Mouse (Mus musculus): Measurements from ENCODE around the gene Tmem221. TPM values are rescaled to one million over a fixed set of nuclear protein-coding genes. Genes with fewer than 3 reads are reported as not detected.

The Tmem221 gene
- polyA plus RNA-seq (2014; fragmentation: Nextera tagmentation; extraction: Ambion mirVana), result 0.12 and 0.14 TPM in 2 replicates

GRCm38 (mm10) chr8:71558071-71558957 lies at the start of gene Tmem221:
TSS of gene Tmem221 (minus strand) at chr8:71558871.
- Histone ChIP-seq H3K4me1 (ENCODE audit: control insufficient read depth, insufficient read depth, low read length) (no peaks in the 10 kb centered on the region), H3K27ac (ENCODE audit: low read depth, low read length) (no peak within 1 kb of the TSS), H3K4me3 (ENCODE audit: low read depth, low read length) (peak within 1 kb of the TSS; percentile 19), H3K9me3 (ENCODE audit: control insufficient read depth, low read length) (no peaks in the 10 kb centered on the region), H3K27me3 (ENCODE audit: control insufficient read depth, insufficient read depth, low read length) (peaks cover 69% of the 10 kb centered on the region), H3K36me3 (ENCODE audit: control insufficient read depth, insufficient read depth, low read length) (no peaks in the 10 kb centered on the region), H3K9ac (ENCODE audit: low read length) (no peak within 1 kb of the TSS), H3K4me2 (peak within 1 kb of the TSS; percentile 41)
- peak; percentile 83 for DNase-seq (ENCODE audit: low spot score, missing footprints)
- WGBS, result 4% methylated on average over 70 of the region's 70 CpGs
- peak; percentile 6; the same call in 1 of the 2 replicates for ATAC-seq (ENCODE audit: low FRiP score)

GRCm38 (mm10) chr8:71604021-71604420 lies 45.4 kb upstream of the Tmem221 start:
- no peak for ATAC-seq (ENCODE audit: low FRiP score)
- 54% methylated on average over 7 of the region's 7 CpGs for WGBS
- no peak overlapping the region for H3K9ac ChIP-seq (ENCODE audit: low read length)
- no peak overlapping the region for H3K4me3 ChIP-seq (ENCODE audit: low read depth, low read length)
- H3K4me1 ChIP-seq (ENCODE audit: control insufficient read depth, insufficient read depth, low read length), result peaks cover 13% of the 10 kb centered on the region
- peaks cover 34% of the 10 kb centered on the region for H3K27me3 ChIP-seq (ENCODE audit: control insufficient read depth, insufficient read depth, low read length)
- H3K27ac ChIP-seq (ENCODE audit: low read depth, low read length), result no peak overlapping the region
- no peaks in the 10 kb centered on the region for H3K9me3 ChIP-seq (ENCODE audit: control insufficient read depth, low read length)
- DNase-seq (ENCODE audit: low spot score, missing footprints), result no peak
- no peaks in the 10 kb centered on the region for H3K36me3 ChIP-seq (ENCODE audit: control insufficient read depth, insufficient read depth, low read length)
- H3K4me2 ChIP-seq, result no peak overlapping the region

GRCm38 (mm10) chr8:71602666-71603334 lies 44.1 kb upstream of the Tmem221 start:
- DNase-seq (ENCODE audit: low spot score, missing footprints) (peak; percentile 93), ATAC-seq (ENCODE audit: low FRiP score) (peak; percentile 72)
- Histone ChIP-seq H3K4me3 (ENCODE audit: low read depth, low read length) (peak overlapping the region; percentile 20), H3K9me3 (ENCODE audit: control insufficient read depth, low read length) (no peaks in the 10 kb centered on the region), H3K4me1 (ENCODE audit: control insufficient read depth, insufficient read depth, low read length) (peaks cover 13% of the 10 kb centered on the region), H3K9ac (ENCODE audit: low read length) (no peak overlapping the region), H3K27me3 (ENCODE audit: control insufficient read depth, insufficient read depth, low read length) (peaks cover 34% of the 10 kb centered on the region), H3K36me3 (ENCODE audit: control insufficient read depth, insufficient read depth, low read length) (no peaks in the 10 kb centered on the region), H3K4me2 (peak overlapping the region; percentile 38), H3K27ac (ENCODE audit: low read depth, low read length) (no peak overlapping the region)
- 3% methylated on average over 32 of the region's 32 CpGs for WGBS

- Histone ChIP-seq H3K27me3 (ENCODE audit: control insufficient read depth, insufficient read depth, low read length) (peaks cover 34% of the 10 kb centered on the region), H3K9ac (ENCODE audit: low read length) (no peak overlapping the region), H3K4me2 (peak overlapping the region; percentile 38), H3K27ac (ENCODE audit: low read depth, low read length) (no peak overlapping the region), H3K36me3 (ENCODE audit: control insufficient read depth, insufficient read depth, low read length) (no peaks in the 10 kb centered on the region), H3K4me1 (ENCODE audit: control insufficient read depth, insufficient read depth, low read length) (peaks cover 13% of the 10 kb centered on the region), H3K4me3 (ENCODE audit: low read depth, low read length) (peak overlapping the region; percentile 20; the same call in 1 of the 2 replicates), H3K9me3 (ENCODE audit: control insufficient read depth, low read length) (no peaks in the 10 kb centered on the region)
- 3% methylated on average over 64 of the region's 65 CpGs for WGBS
- no peak; the same call in 1 of the 2 replicates for ATAC-seq (ENCODE audit: low FRiP score)
- peak; percentile 90 for DNase-seq (ENCODE audit: low spot score, missing footprints)
Observed at GRCm38 (mm10) chr8:71601939-71602665, 43.4 kb upstream of the Tmem221 start.

GRCm38 (mm10) chr8:71598841-71599240 lies 40.2 kb upstream of the Tmem221 start:
- DNase-seq (ENCODE audit: low spot score, missing footprints) (no peak), ATAC-seq (ENCODE audit: low FRiP score) (no peak)
- Histone ChIP-seq H3K4me3 (ENCODE audit: low read depth, low read length) (no peak overlapping the region), H3K9me3 (ENCODE audit: control insufficient read depth, low read length) (no peaks in the 10 kb centered on the region), H3K27me3 (ENCODE audit: control insufficient read depth, insufficient read depth, low read length) (peaks cover 31% of the 10 kb centered on the region), H3K4me2 (no peak overlapping the region), H3K36me3 (ENCODE audit: control insufficient read depth, insufficient read depth, low read length) (no peaks in the 10 kb centered on the region), H3K27ac (ENCODE audit: low read depth, low read length) (no peak overlapping the region), H3K4me1 (ENCODE audit: control insufficient read depth, insufficient read depth, low read length) (peaks cover 21% of the 10 kb centered on the region), H3K9ac (ENCODE audit: low read length) (no peak overlapping the region)
- WGBS, result 96% methylated on average over 5 of the region's 5 CpGs

- Histone ChIP-seq H3K27me3 (ENCODE audit: control insufficient read depth, insufficient read depth, low read length) (peaks cover 26% of the 10 kb centered on the region), H3K9ac (ENCODE audit: low read length) (no peak overlapping the region), H3K36me3 (ENCODE audit: control insufficient read depth, insufficient read depth, low read length) (no peaks in the 10 kb centered on the region), H3K4me2 (no peak overlapping the region), H3K27ac (ENCODE audit: low read depth, low read length) (no peak overlapping the region), H3K4me1 (ENCODE audit: control insufficient read depth, insufficient read depth, low read length) (peaks cover 21% of the 10 kb centered on the region), H3K9me3 (ENCODE audit: control insufficient read depth, low read length) (no peaks in the 10 kb centered on the region), H3K4me3 (ENCODE audit: low read depth, low read length) (no peak overlapping the region)
- ATAC-seq (ENCODE audit: low FRiP score), result no peak
- no peak for DNase-seq (ENCODE audit: low spot score, missing footprints)
Observed at GRCm38 (mm10) chr8:71598375-71598774, 39.7 kb upstream of the Tmem221 start.

GRCm38 (mm10) chr8:71597451-71597850 lies 38.8 kb upstream of the Tmem221 start, which contains the start of gene Fam129c:
TSS of gene Fam129c (plus strand) at chr8:71597648.
- Histone ChIP-seq H3K4me1 (ENCODE audit: control insufficient read depth, insufficient read depth, low read length) (peaks cover 22% of the 10 kb centered on the region), H3K36me3 (ENCODE audit: control insufficient read depth, insufficient read depth, low read length) (no peaks in the 10 kb centered on the region), H3K27ac (ENCODE audit: low read depth, low read length) (no peak within 1 kb of the TSS; the same call in 1 of the 2 replicates), H3K4me3 (ENCODE audit: low read depth, low read length) (no peak within 1 kb of the TSS), H3K4me2 (no peak within 1 kb of the TSS), H3K9ac (ENCODE audit: low read length) (no peak within 1 kb of the TSS), H3K9me3 (ENCODE audit: control insufficient read depth, low read length) (no peaks in the 10 kb centered on the region), H3K27me3 (ENCODE audit: control insufficient read depth, insufficient read depth, low read length) (peaks cover 17% of the 10 kb centered on the region)
- ATAC-seq (ENCODE audit: low FRiP score) (no peak), DNase-seq (ENCODE audit: low spot score, missing footprints) (no peak)
- 84% methylated on average over 3 of the region's 3 CpGs for WGBS

GRCm38 (mm10) chr8:71596798-71597197 lies 38.1 kb upstream of the Tmem221 start:
- no peaks in the 10 kb centered on the region for H3K36me3 ChIP-seq (ENCODE audit: control insufficient read depth, insufficient read depth, low read length)
- H3K27ac ChIP-seq (ENCODE audit: low read depth, low read length), result no peak overlapping the region
- WGBS, result 82% methylated on average over 4 of the region's 4 CpGs
- H3K27me3 ChIP-seq (ENCODE audit: control insufficient read depth, insufficient read depth, low read length), result peaks cover 11% of the 10 kb centered on the region
- H3K9ac ChIP-seq (ENCODE audit: low read length), result no peak overlapping the region
- H3K4me3 ChIP-seq (ENCODE audit: low read depth, low read length), result no peak overlapping the region
- ATAC-seq (ENCODE audit: low FRiP score) (no peak), DNase-seq (ENCODE audit: low spot score, missing footprints) (no peak)
- no peak overlapping the region for H3K4me2 ChIP-seq
- peaks cover 16% of the 10 kb centered on the region for H3K4me1 ChIP-seq (ENCODE audit: control insufficient read depth, insufficient read depth, low read length)
- H3K9me3 ChIP-seq (ENCODE audit: control insufficient read depth, low read length), result no peaks in the 10 kb centered on the region
